Mouse (Mus musculus): ENCODE measurements at regions not wholly inside any gene's neighbourhood (a gene's known extent, or its start where the extent isn't known, plus 50 kb on each side); places are given as distances from the start of the nearest gene placed in this dataset.

DNA sequence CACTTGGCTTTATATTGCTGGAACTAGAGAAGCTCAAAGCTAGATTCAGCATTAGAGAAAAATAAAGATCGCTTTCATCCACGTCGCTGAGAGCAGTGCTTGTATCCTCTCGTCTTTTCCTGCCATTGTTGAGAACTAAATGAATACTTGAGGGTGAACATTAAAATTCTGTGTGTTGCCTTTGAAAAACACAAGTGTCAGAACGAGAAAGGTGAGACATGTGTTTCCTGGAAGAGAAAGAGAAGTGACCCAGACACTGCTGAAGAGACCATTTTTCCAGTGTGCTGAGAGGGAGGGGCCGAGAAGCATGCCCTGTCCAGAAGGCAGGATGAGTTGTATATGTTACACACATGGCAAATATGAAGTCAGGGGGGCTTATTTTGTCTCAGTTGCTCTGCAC is 77.5 kb upstream of the Prep start:
- Histone ChIP-seq H3K4me3 (ENCODE audit: low read length) (no peak overlapping the region), H3K4me1 (ENCODE audit: insufficient read depth, low read length) (no peaks in the 10 kb centered on the region), H3K9ac (replicated peaks; ENCODE audit: low read length) (no peak overlapping the region), H3K4me2 (ENCODE audit: low read depth, low read length) (no peak overlapping the region), H3K27me3 (ENCODE audit: insufficient read depth, low read length) (no peaks in the 10 kb centered on the region), H3K27ac (no peak overlapping the region), H3K36me3 (ENCODE audit: insufficient read depth, low read length) (no peaks in the 10 kb centered on the region), H3K9me3 (ENCODE audit: low read length) (no peaks in the 10 kb centered on the region)
- DNase-seq (ENCODE audit: low spot score) (no peak), ATAC-seq (no peak)
- WGBS: 75% methylated on average over 6 of the region's 6 CpGs
- no peak for TF ChIP-seq CTCF (IDR thresholded peaks at IDR 0.05; ENCODE audit: low read depth)

DNA sequence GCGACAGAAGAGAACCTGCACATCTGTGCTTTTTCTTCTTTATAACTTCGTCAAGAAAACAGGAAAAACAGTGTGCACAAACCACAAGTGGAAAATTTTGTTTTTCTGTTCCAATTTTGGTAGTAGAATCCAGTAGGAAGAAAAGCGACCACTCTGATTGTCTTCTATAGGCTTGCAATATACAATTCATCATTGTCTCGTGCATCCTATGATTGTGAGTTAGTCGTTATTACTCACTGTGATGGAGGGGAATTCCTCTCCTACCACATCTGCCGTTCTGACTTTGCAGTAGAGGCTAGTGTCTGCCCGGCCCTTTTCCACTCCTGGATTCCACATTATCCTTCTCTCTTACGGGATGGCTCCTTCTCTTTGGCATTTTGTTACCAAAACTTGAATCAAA is 78.2 kb upstream of the Prep start:
- WGBS: 88% methylated on average over 8 of the region's 8 CpGs
- no peak for ATAC-seq

DNA sequence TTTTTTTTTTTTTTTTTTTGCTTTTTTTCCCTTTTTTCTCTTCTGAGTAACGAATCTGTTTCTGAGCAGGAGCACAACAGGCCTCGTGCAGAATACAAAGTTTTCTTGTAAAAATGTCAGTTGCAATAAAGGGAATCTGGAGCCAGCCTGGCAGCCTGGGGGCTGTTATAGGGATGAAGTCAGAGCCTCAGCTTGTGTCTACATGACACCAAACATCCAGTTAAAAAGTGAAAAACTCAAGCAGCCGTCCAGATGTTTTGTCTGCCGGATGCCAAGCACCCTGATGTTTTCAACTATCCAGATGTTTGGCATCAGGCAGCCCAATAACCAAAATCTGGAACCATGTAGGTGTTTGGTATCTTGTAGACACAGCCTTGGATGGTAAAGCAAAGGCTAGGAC is 79.4 kb upstream of the Prep start:
- Histone ChIP-seq H3K4me2 (ENCODE audit: low read depth, low read length) (no peak overlapping the region), H3K9ac (replicated peaks; ENCODE audit: low read length) (no peak overlapping the region), H3K4me1 (ENCODE audit: insufficient read depth, low read length) (no peaks in the 10 kb centered on the region), H3K36me3 (ENCODE audit: insufficient read depth, low read length) (no peaks in the 10 kb centered on the region), H3K27ac (no peak overlapping the region), H3K9me3 (ENCODE audit: low read length) (no peaks in the 10 kb centered on the region), H3K4me3 (ENCODE audit: low read length) (no peak overlapping the region), H3K27me3 (ENCODE audit: insufficient read depth, low read length) (no peaks in the 10 kb centered on the region)
- 68% methylated on average over 4 of the region's 4 CpGs for WGBS
- no peak for ATAC-seq
- no peak for DNase-seq (ENCODE audit: low spot score)
- no peak for TF ChIP-seq CTCF (IDR thresholded peaks at IDR 0.05; ENCODE audit: low read depth)

More for the DNA sequence above, 78.2 kb upstream of the Prep start:
- H3K9ac ChIP-seq (replicated peaks; ENCODE audit: low read length): no peak overlapping the region
- H3K4me1 ChIP-seq (ENCODE audit: insufficient read depth, low read length): no peaks in the 10 kb centered on the region
- no peaks in the 10 kb centered on the region for H3K9me3 ChIP-seq (ENCODE audit: low read length)
- no peak overlapping the region for H3K4me3 ChIP-seq (ENCODE audit: low read length)
- TF ChIP-seq CTCF (IDR thresholded peaks at IDR 0.05; ENCODE audit: low read depth): no peak
- no peaks in the 10 kb centered on the region for H3K27me3 ChIP-seq (ENCODE audit: insufficient read depth, low read length)
- H3K36me3 ChIP-seq (ENCODE audit: insufficient read depth, low read length): no peaks in the 10 kb centered on the region
- no peak overlapping the region for H3K27ac ChIP-seq
- no peak for DNase-seq (ENCODE audit: low spot score)
- H3K4me2 ChIP-seq (ENCODE audit: low read depth, low read length): no peak overlapping the region

DNA sequence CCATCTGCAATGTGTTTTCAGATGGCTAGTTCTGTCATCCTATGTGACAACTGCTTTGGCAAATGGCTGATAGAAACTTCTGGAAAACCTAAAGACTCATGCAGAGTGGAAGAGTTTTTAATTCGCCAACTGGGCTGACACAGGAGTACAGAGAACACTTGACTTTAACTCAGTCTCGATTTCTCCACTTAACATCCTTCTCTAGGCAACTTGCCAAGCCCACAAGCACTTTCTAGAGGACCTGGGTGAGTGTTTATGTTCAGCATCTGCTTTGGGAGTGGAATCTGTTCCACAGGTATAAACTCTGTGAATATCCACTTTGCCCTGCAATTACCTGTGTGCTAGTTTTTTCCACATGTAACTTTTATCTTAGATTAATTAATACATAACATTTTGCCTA is 85.1 kb upstream of the Prep start:
- no peak overlapping the region for H3K9ac ChIP-seq (replicated peaks; ENCODE audit: low read length)
- no peak overlapping the region for H3K27ac ChIP-seq
- no peaks in the 10 kb centered on the region for H3K4me1 ChIP-seq (ENCODE audit: insufficient read depth, low read length)
- H3K4me3 ChIP-seq (ENCODE audit: low read length): no peak overlapping the region
- H3K9me3 ChIP-seq (ENCODE audit: low read length): no peaks in the 10 kb centered on the region
- WGBS: 67% methylated on average over 2 of the region's 2 CpGs
- no peaks in the 10 kb centered on the region for H3K27me3 ChIP-seq (ENCODE audit: insufficient read depth, low read length)
- H3K36me3 ChIP-seq (ENCODE audit: insufficient read depth, low read length): no peaks in the 10 kb centered on the region
- ATAC-seq: no peak
- DNase-seq (ENCODE audit: low spot score): no peak
- no peak overlapping the region for H3K4me2 ChIP-seq (ENCODE audit: low read depth, low read length)
- TF ChIP-seq CTCF (IDR thresholded peaks at IDR 0.05; ENCODE audit: low read depth): no peak

GRCm38 (mm10) chr10:44976815-44977214 is 90.2 kb upstream of the Prep start:
- no peak overlapping the region for H3K27ac ChIP-seq
- H3K9me3 ChIP-seq (ENCODE audit: low read length): no peaks in the 10 kb centered on the region
- DNase-seq (ENCODE audit: low spot score): no peak
- no peak for TF ChIP-seq CTCF (IDR thresholded peaks at IDR 0.05; ENCODE audit: low read depth)
- no peaks in the 10 kb centered on the region for H3K27me3 ChIP-seq (ENCODE audit: insufficient read depth, low read length)
- 93% methylated on average over 2 of the region's 2 CpGs for WGBS
- ATAC-seq: no peak
- no peak overlapping the region for H3K4me2 ChIP-seq (ENCODE audit: low read depth, low read length)
- H3K36me3 ChIP-seq (ENCODE audit: insufficient read depth, low read length): no peaks in the 10 kb centered on the region
- H3K9ac ChIP-seq (replicated peaks; ENCODE audit: low read length): no peak overlapping the region
- no peaks in the 10 kb centered on the region for H3K4me1 ChIP-seq (ENCODE audit: insufficient read depth, low read length)
- no peak overlapping the region for H3K4me3 ChIP-seq (ENCODE audit: low read length)

DNA sequence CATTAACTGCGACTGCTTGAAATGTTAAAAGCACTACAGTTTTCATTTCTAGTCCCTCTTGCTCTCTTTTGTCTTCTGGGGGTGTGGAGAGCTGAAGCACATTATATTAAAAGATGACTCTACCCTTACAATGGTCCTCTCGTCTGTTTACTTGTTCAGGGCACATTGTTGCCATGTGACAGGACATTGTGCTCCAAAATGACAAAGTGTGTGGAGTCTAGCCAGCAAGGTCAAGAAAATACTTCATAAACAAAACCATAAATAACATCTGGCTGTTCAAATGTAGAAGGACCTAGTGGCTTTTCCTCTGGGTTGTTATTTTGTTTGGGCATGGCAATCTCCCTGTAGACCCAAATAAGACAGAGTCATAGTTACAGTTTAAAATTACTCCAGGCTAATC is 95.1 kb upstream of the Prep start:
- Histone ChIP-seq H3K36me3 (ENCODE audit: insufficient read depth, low read length) (no peaks in the 10 kb centered on the region), H3K9me3 (ENCODE audit: low read length) (no peaks in the 10 kb centered on the region), H3K4me2 (ENCODE audit: low read depth, low read length) (no peak overlapping the region), H3K9ac (replicated peaks; ENCODE audit: low read length) (no peak overlapping the region), H3K27me3 (ENCODE audit: insufficient read depth, low read length) (no peaks in the 10 kb centered on the region), H3K27ac (no peak overlapping the region), H3K4me3 (ENCODE audit: low read length) (no peak overlapping the region), H3K4me1 (ENCODE audit: insufficient read depth, low read length) (no peaks in the 10 kb centered on the region)
- 66% methylated on average over 2 of the region's 2 CpGs for WGBS
- no peak for TF ChIP-seq CTCF (IDR thresholded peaks at IDR 0.05; ENCODE audit: low read depth)
- ATAC-seq (no peak), DNase-seq (ENCODE audit: low spot score) (no peak)

- DNase-seq (ENCODE audit: low spot score) (no peak), ATAC-seq (no peak)
- Histone ChIP-seq H3K9me3 (ENCODE audit: low read length) (no peaks in the 10 kb centered on the region), H3K4me2 (ENCODE audit: low read depth, low read length) (no peak overlapping the region), H3K36me3 (ENCODE audit: insufficient read depth, low read length) (no peaks in the 10 kb centered on the region), H3K4me1 (ENCODE audit: insufficient read depth, low read length) (no peaks in the 10 kb centered on the region), H3K9ac (replicated peaks; ENCODE audit: low read length) (no peak overlapping the region), H3K4me3 (ENCODE audit: low read length) (no peak overlapping the region), H3K27me3 (ENCODE audit: insufficient read depth, low read length) (no peaks in the 10 kb centered on the region), H3K27ac (no peak overlapping the region)
- TF ChIP-seq CTCF (IDR thresholded peaks at IDR 0.05; ENCODE audit: low read depth): no peak
- WGBS: 87% methylated on average over 3 of the region's 3 CpGs
Observed at GRCm38 (mm10) chr10:44959968-44960367, 107.0 kb upstream of the Prep start.

Data from hindbrain, postnatal 0 days (tissue).